Mouse (Mus musculus): ENCODE measurements around the gene Elovl2.
"Not testable (repeated sequence)": the region's sequence is repeated elsewhere in the genome, so short reads cannot be mapped to it uniquely, and the experiment has no call there.

Gene Elovl2

DNA sequence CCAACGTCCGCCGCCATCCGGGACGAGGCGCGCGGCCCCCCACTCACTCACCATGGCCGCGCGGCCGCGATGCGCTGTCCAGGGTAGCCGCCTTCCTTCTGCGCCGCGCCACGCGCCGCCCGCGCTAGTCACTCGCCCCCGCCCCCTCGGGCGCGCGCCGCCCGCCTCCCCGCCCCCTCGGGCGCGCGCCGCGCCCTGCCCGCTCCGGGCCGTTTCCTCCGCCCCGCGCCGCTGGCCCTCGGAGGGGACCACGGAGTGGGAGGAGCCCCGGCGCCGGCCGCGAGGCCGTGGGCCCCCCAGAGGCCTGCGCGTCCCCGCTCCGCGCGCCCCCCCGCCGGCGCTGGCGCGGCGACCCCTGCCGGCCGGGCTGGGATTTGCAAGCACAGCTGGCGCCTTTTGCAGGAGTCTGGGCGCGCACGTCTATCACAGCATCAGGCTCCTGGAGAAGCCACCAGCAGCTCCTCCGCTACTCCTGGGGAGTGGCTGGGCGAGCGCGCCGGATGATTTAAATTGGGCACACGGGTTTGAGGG lies at the start of gene Elovl2:
Gene Elovl2, minus strand, starts transcription at position 102 of the 531 bp plus-strand sequence.
- DNase-seq (ENCODE audit: low spot score in 2 of 2): peak; percentile 52 to 73

DNA sequence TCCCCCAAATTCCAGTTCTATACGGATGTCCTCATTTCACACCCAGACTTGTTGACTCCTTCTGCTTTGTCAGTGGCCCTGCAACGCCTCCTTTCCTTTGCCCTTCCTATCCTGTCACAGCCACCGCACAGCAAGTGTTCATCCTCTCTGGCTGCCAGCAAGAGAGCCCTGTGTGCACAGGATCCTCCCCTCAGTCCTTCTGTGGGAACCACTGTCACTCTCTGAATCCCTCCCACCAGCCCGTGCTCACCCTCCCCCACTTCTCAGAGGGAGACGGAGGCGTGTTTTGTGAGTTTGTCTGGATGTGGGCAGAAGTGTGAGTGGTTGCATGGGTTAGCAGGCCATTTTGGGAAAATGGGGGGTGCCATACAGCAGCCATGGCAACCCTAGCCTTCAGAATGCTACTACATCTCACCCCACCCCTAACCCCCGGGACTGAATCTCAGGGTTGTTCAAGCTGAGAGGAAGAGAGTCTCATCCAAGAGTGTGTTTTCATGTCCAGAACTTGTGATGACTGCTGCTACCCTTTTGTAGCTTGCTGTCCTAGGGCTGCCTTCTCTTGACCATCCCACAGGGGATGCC lies 47.7 kb upstream of the Elovl2 start:
- no peak for DNase-seq (ENCODE audit: low spot score in 2 of 2)

DNA sequence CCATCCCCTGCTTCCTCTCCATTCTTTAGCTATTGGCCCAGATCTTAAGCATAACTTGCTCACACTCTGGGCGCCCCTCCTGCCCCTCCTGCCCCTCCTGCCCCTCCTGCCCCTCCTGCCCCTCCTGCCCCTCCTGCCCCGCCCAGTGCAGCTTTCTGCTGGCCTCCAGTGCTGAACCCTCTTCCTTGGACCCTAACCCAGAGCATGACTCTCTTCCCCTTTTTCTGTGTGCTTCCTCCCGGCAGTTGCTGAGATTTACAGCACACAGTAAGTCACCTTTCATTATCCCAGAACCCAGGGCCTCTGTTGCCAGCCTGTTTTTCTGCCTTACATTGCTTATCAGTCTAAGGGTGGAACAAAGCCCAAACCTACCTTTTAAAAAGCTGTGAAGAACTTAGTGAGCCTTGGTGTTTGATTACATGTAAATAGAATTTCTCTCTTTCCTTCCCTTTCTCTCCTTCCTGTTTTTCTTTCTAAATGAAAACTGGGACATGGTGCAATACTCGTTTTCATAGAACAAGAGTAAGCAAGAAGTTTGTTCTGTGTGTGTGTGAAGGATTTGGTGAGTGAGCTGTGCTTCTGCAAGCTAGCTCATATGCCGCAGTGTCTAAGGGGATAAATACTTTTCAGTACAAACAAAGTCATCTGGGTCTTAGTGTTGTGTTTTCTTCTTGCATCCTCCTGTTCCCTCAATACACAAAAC lies 43.2 kb upstream of the Elovl2 start:
- no peak for DNase-seq (ENCODE audit: low spot score in 2 of 2)

DNA sequence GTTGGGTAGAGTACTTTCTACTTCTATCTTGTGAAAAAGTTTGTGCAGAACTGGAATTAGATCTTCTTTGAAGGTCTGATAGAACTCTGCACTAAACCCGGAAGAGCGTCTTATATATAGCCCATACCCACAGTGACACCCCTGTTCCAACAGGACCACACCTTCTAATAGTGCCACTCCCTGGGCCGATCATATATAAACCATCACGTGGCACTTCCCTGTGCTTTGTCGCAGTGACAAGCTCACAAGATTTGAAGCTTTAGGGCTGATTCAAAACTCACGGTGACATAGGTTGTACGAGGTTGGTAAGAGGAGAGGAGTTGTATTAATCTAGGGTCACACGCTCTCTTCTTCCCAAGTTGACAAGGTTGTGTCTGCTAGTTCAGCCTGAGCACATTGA lies 41.4 kb upstream of the Elovl2 start:
- not testable (repeated sequence) for DNase-seq (ENCODE audit: low spot score in 2 of 2)

DNA sequence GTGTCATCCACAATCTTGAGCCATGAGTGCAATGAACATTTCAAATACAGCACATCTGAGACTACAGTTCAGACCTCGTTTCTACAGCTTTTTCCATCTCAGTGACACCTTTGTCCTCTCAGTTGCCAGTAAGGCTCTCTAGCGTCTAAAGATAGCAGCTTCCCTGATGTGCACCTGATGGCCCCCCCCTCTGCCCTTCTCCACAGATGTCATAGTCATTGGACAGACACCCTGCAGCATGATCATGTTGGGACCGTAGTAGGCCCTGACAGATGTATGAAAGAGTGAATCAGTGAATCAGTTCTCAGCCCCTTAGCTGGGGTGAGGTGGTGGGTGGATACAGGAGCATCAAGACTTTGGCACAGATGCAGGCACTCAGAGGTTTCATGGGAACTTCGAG lies 37.6 kb upstream of the Elovl2 start:
- DNase-seq (ENCODE audit: low spot score in 2 of 2): no peak

DNA sequence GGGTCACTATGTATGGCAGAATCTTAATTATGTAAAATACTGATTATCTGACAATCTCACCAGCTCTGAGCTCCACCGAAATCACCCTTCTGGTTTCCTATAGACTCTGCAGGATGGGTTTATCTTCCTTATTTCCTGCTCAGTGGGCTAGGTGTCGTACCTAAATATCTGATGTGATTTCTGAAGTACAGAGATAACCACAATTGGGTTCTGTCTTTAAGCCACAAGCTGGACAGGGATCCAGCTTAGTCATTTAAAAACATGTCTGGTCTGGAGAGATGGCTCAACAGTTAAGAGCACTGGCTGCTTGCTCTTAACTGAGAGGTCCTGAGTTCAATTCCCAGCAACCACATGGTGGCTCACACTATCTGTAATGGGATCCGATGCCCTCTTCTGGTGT lies 36.8 kb upstream of the Elovl2 start:
- DNase-seq (ENCODE audit: low spot score in 2 of 2): no peak

DNA sequence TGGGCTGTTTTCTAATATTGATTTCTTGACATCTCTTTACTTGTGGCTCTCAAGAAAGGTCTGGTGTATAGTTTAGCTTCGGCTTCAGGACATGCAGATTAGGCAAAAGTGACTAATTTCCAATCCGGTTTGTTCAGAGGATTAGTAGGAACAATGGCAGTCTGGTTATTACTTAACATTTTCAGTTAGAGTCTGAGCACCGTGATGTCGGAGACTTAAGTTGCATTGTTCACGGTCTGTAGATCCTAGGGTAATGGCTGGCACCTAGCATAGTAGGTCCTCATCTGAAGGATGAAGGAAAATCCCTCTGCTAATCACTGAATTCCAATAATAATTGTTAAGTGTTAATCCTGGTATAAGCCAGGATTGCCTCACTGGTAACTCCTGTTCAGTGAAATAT lies 35.9 kb upstream of the Elovl2 start:
- DNase-seq (ENCODE audit: low spot score in 2 of 2): no peak

DNA sequence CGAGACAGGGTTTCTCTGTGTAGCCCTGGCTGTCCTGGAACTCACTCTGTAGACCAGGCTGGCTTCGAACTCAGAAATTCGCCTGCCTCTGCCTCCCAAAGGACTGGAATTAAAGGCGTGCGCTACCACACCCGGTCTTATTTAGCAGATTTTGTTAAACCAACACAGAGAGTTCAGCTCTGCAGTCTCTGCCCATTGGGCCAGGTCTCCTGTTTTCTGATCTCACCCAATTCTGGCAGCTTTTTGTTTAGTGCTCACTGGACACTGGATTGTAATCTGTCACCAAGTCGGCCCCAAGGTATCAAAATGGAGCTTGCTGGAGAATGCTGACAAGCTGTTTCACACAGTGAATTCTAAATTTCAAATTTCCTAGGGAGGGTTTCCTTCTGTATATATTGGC lies 32.5 kb upstream of the Elovl2 start:
- no peak for DNase-seq (ENCODE audit: low spot score in 2 of 2)

DNA sequence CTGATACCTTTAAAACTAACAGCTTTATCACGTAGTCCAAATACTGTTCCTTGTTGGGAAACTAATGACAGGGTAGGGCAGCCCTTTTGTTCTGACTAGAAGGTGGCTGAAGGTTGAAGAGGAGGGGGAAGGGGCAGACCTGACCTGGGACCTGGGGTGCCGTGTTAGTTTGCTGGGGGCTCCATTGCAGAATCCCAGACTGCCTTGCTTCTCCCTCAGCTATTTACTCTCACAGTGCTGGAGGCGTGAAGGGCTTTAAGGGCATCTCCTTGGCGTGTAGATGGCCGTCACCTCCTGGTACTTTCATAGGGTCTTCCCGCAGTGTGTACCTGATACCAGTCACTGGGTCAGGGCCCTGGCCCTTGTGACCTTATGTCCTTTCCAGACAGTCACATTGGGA lies 31.9 kb upstream of the Elovl2 start:
- DNase-seq (ENCODE audit: low spot score in 2 of 2): no peak

DNA sequence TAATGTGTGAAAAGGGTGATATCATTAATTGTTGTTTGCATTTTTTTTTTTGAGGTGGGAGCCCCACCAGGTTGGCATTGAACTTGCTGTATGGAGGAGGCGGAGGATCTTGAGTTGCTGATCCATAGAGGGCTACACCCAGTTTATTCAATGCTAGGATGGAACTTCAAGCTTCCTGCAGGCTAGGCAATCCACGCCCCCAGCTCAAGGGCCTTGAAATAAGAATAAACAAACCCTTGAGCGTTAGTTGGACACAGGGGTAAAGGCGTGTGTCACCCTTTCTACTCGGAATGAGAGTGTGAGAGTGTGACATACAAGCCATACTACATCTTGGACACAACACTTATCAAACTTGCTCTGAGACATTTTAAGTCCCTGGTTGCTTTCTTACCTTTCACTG lies 31.5 kb upstream of the Elovl2 start:
- no peak for DNase-seq (ENCODE audit: low spot score in 2 of 2)

DNA sequence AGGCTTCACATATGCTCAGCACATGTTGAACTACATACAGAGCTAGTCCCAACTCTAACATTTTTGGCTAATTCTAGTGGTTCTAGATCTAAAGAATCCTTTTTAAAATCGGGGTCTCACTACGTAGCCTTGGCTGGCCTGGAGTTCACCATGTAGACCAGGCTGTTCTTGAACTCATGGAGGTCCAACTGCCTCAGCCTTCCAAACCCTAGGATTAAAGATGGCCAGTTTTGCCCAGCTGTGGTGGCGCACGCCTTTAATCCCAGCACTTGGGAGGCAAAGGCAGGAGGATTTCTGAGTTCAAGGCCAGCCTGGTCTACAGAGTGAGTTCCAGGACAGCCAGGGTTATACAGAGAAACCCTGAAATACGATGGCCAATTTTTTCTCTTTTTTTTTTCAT lies 31.0 kb upstream of the Elovl2 start:
- not testable (repeated sequence) for DNase-seq (ENCODE audit: low spot score in 2 of 2)

DNA sequence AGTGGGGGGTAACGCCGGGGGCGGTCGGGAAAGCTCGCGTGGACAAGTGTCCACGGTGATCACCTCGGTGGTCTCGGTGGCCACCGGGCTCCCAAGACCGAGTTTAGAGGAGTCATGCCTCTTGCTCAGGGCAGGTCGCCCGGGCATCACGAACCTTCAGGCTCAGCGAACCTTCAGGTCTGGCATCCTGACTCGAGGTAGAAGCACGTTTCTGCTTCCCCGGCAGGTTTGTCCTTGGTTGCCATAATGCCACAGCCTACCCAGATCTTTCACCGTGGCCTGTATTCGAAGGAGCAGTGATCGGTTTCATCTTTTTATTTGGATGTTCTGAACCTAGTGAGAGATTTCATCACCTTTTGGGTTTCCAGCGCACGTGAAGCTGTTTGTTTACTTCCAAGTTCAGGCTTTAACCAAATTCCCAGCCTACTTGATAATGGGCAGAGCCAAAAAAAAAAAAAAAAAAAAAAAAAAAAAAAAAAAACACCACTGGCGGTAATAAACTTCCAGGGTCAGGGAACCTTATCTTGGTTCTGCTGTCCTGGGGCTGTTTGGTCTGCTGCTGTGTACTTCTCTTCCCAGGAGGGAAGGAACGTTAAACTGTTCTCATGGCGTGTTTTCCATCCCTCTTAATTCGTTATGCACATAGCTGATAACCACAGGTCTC lies 30.2 kb upstream of the Elovl2 start:
- no peak for DNase-seq (ENCODE audit: low spot score in 2 of 2)

DNA sequence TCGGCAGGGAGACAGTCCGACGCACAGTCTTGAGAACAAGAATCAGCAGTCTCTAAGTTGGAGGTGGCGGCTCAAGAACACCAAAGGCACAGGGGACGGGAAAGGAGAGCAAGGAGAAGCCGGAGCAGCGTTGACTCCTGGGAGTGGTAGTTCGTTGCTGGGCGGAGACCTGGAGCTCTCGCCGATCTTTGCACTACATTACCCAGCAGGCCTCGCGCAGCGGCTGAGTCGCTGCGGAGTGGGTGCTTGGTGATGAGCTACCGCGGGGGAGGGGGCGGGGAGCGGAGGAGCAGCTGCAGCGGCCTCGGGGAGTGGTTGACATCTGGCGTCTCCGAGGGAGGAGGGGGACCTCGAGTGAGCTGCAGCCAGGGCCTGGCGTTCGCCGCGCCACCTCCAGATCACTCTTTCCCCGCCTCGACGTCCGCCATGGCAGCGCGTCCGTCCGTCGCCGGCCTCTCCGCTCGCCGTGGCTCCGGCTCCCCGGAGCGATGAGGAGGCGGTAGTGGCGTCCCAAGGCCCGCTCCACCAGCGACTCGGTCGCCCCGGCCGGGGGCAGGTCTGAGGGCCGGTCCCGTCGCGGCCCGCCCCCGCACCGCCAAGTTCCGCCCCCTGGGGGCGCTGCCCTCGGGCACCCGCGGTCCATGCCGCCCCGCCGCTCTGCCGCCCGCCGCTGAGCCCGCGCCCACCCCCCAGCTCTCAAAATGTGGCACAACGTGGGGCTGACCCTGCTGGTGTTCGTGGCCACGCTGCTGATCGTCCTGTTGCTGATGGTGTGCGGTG lies 29.5 kb upstream of the Elovl2 start, which contains the start of gene Smim13:
Gene Smim13, plus strand, starts transcription at position 307 of the 780 bp plus-strand sequence.
- peak; percentile 89 to 91 for DNase-seq (ENCODE audit: low spot score in 2 of 2)

DNA sequence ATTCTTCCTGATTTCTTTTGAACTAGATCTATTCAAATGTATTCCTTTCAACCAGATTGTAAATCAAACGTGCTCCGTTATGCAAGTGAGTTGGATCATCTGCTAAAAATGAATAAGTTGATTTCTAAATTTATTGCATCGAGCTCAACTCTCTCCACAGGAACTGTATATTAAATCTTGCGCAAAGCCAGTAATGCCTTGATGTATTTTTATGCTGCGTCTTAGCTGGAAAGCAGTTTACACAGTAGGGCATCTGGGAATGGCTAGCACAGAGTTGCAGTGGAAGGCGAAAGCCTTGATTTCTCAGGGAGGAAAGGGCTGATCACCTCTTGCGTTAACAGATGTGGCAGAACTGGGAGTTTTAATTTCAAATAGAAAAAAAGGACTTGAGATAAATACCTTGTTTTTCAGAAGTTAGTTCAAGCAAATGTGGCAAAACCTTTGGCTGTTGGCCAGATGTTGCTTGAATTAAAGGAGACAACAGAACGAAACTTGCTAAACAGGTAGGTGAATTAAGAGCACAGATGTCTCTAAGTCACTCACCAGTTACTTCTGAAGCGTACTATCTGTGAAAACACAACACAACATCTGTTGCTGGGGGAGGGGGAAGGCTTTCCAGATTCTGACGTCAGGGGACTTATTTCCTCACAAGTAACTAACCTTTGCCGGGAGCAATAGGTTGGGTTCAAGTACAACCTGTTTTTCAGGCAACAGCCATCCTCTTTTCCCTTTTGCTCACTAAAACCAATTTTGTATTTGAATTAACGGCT lies 28.7 kb upstream of the Elovl2 start:
- peak in 1 of 2 experiments; percentile 44 for DNase-seq (ENCODE audit: low spot score in 2 of 2)

DNA sequence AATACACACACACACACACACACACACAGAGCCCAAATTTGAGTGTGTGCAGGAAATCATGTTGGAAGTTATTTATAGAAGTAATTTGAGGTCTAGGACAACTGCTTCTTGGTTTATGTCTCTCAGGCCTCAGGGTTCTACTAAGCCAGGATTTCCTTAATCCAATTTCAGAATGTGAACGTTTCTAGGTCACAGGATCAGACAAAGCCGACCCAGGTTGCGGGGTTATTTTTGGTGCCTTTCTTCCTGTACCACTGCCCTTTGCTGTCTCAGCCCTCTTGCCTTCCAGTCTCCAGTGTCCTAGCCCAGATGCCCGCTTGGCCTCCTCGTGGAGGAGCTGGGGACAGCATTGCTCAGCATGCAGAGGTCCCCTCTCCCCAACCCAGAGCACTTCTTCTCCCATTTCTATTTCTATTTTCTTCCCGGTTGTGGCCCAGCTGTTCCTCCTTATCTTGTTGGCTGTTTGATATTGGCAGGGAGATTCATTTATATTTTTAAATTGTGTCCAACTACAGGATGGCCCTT lies 24.2 kb upstream of the Elovl2 start:
- DNase-seq (ENCODE audit: low spot score in 2 of 2): no peak

DNA sequence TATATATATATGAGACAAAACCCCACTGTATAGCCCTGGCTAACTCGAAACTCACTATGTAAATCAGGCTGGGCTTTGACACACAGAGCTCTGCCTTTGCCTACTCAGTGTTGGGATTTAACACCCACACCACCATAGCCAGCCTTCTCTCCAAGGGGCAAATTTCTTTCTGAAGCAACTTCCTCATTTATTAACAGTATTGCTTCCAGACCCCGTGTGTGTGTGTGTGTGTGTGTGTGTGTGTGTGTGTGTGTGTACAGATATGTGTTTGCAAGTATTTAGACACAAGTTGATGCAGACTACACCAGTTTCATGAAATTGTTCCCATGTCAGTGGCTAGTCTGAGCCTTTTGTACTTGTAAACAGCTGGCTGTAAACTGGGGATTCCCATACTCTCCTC lies 21.4 kb upstream of the Elovl2 start:
- no peak for DNase-seq (ENCODE audit: low spot score in 2 of 2)

DNA sequence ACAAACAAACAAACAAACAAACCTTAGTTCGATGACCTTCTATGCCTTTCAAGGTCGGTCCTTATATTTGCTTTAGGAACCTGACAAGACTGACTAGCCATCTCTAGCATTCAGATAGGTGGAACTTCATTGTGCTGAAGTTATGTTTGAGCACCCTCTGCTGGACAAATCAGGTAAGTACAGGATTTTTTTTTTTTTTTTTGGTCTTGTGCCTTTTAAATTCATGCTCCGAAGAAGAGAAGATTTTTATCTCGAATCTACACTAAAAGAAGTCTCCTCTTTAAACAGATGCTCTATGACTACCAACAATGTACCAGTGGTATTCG lies 18.6 kb upstream of the Elovl2 start:
- no peak for DNase-seq (ENCODE audit: low spot score in 2 of 2)

DNA sequence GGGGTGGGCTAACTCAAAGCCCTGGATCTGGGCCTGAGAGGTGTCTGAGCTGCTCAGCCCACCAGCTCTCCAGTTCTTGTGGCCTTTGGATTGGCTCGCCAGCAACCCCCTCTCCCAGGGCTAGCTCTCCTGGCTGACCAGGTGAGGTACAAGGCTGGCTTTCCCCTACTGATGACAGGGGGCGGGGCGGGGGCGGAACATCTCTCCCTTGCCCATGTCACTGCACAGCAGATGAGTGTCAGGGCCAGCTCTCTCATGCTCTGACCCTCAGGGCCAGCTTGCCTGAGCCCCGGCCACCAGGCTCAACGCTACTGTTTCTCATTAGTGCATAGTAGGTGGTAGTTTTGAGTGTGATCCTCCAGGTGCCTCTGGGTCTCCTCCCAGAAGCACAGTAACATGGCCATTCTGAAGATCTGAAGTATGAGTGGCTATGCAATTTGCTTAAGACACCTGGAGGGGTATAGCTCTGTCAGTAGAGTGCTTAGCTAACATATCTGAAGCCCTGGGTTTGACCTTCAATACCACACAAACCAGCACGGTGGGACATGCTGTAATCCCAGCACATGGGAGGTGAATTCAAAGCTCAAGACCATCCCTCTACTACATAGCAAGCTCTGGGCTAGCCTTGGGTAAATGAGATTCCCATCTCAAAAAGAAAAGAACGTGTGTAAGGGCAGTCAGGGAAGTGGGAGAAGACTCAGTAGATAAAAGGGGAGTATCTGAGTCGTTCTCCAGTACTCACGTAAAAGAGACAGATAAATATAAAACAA lies 18.0 kb upstream of the Elovl2 start:
- DNase-seq (ENCODE audit: low spot score in 2 of 2): no peak

DNA sequence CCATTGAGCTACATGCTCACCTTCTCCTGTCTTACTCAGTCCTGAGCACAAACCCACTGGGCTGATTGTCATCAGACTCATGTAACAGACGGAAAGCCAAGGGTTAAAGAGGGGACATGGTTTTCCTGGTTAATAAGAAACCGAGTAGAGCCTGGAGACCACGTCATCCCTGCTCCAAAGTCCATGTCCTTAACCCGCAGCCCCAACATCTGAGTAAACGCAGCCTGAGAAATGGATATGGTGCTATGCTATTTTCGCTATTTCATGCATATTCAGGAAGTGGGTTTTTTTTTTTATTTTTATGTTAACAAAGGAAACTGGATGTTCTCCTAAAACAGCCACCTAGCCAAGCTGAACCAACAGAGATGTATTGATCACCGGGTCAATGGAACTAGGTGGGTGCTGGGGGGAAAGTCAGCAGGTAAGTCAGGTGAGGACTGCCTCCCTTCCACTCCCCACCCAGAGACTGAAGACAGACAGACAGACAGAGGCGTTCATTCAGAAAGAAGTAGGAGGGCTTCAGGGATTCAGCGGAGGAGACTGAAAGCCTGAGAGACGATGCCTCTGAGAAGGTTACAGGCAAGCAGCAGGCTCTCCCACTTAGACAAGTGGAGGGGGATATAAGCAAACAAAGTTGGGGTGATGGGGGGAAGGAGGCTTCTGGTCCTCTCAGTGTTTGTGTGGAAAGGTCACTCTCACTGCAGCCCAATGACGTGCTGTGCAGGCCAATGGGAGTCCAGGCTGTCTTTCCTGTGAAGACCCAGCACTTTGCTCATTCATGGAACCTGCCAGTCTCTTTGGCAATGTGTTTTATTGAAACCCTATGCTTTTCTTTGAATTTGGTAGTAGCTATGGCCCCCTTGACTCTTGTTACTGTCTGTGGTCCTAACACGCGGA lies 15.9 kb upstream of the Elovl2 start:
- DNase-seq (ENCODE audit: low spot score in 2 of 2): no peak

All from spleen, postnatal 4 days (tissue).